14 mouse cellular contexts compared by ENCODE assay signal in the genomic region with DNA sequence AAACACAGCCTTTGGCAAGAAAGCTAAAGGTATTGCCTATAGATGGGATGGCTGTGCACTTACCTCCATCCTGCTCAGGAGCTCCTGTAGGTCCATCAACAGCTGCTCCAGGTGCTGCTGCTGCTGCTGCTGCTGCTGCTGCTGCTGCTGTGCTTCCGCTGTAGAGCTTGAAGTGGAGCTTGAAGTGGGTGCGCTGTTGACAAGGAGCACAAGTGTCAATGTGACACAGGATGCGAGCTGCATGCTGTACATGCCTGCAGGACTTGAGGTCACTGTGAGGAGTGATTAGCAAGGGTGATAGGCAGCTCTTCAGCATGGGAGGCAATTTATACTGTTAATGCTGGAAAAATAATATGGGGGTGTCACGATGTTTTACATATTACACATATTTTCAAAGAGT. TPM values are rescaled to one million over a fixed set of nuclear protein-coding genes. Genes with fewer than 3 reads are reported as not detected.
"Had no signal": no experiment of that assay in that cellular context is flagged by ENCODE, and none has a peak within 500 bp of the region (broad histone marks: within the 10 kb centered on the region; RNA-seq: fewer than 3 reads in every experiment).

Gene Il2, minus strand, starts transcription at position 305 of the 400 bp plus-strand sequence.

- H3K4me1 ChIP-seq: limb, embryonic 10.5 days; liver, embryonic 15.5 days; midbrain, embryonic 13.5 days; neural tube, embryonic 12.5 days had no signal

- ATAC-seq: lung, postnatal 0 days; midbrain, embryonic 13.5 days had no signal

- DNase-seq: kidney, adult 18-20 months; kidney, postnatal 10 days; lung, adult 2 months; lung, postnatal 36 days had no signal

- H3K4me2 ChIP-seq: liver, embryonic 11.5 days; liver, embryonic 15.5 days; midbrain, embryonic 13.5 days; neural tube, embryonic 12.5 days had no signal

- H3K9me3 ChIP-seq: limb, embryonic 10.5 days; liver, embryonic 15.5 days; midbrain, embryonic 13.5 days; neural tube, embryonic 12.5 days had no signal

- H3K27me3 ChIP-seq: liver, embryonic 15.5 days; midbrain, embryonic 13.5 days; neural tube, embryonic 12.5 days had no signal

- H3K36me3 ChIP-seq: limb, embryonic 10.5 days; liver, embryonic 15.5 days; midbrain, embryonic 13.5 days; neural tube, embryonic 12.5 days had no signal

- H3K4me3 ChIP-seq: left cerebral cortex, adult 2 months; limb, embryonic 10.5 days; liver, embryonic 15.5 days; midbrain, embryonic 13.5 days; myocyte; neural tube, embryonic 12.5 days had no signal

- H3K27ac ChIP-seq: left cerebral cortex, adult 2 months; limb, embryonic 10.5 days; liver, embryonic 15.5 days; midbrain, embryonic 13.5 days; neural tube, embryonic 12.5 days; stomach, postnatal 0 days had no signal

- H3K9ac ChIP-seq: liver, embryonic 15.5 days; midbrain, embryonic 13.5 days; neural tube, embryonic 12.5 days had no signal

RNA-seq across cellular contexts. Expression of gene Il2, which starts in this region (rescaled TPM):
- polyA plus RNA-seq: large intestine, adult 2 months; lung, adult 2 months; myocyte had no signal
